Comparison of ENCODE assay signal across 9 mouse cellular contexts in genomic region chr13:112330919-112331681, GRCm38 (mm10). TPM values are rescaled to one million over a fixed set of nuclear protein-coding genes. Genes with fewer than 3 reads are reported as not detected.
DNase-seq lines count a peak whose midpoint lies in the region; ATAC-seq lines count a peak whose summit lies in the region.
"Had no signal": no experiment of that assay in that cellular context is flagged by ENCODE, and none has a peak within 500 bp of the region (broad histone marks: within the 10 kb centered on the region; RNA-seq: fewer than 3 reads in every experiment).

No protein-coding gene starts in this region.

- H3K36me3 ChIP-seq in embryonic facial prominence, embryonic 10.5 days (replicated peaks) = no peaks in the 10 kb centered on the region
- H3K36me3 ChIP-seq in hindbrain, embryonic 10.5 days = no peaks in the 10 kb centered on the region
- no peaks in the 10 kb centered on the region for H3K36me3 ChIP-seq in limb, embryonic 15.5 days

- H3K9ac ChIP-seq in limb, embryonic 15.5 days = no peak overlapping the region

- peaks cover 24% of the 10 kb centered on the region for H3K4me1 ChIP-seq in embryonic facial prominence, embryonic 10.5 days
- peaks cover 20% of the 10 kb centered on the region for H3K4me1 ChIP-seq in hindbrain, embryonic 10.5 days (replicated peaks)
- peaks cover 46% of the 10 kb centered on the region for H3K4me1 ChIP-seq in limb, embryonic 15.5 days

- peak; percentile 39 for DNase-seq in kidney, adult 11 months
- no peak for DNase-seq in kidney, postnatal 25 days
- DNase-seq in embryonic facial prominence, embryonic 10.5 days (ENCODE audit: low spot score) = peak; percentile 36
- peak; percentile 31 for DNase-seq in hindbrain, embryonic 10.5 days (ENCODE audit: low spot score)
- DNase-seq in Muller cell, postnatal 12 days (ENCODE audit: inconsistent ontology term) = no peak
- DNase-seq in cerebellum, postnatal 10 days = no peak

- no peaks in the 10 kb centered on the region for H3K27me3 ChIP-seq in embryonic facial prominence, embryonic 10.5 days (replicated peaks; ENCODE audit: low read depth, poor library complexity, severe bottlenecking)
- no peaks in the 10 kb centered on the region for H3K27me3 ChIP-seq in hindbrain, embryonic 10.5 days (ENCODE audit: insufficient read depth, poor library complexity, severe bottlenecking)
- H3K27me3 ChIP-seq in limb, embryonic 15.5 days = no peaks in the 10 kb centered on the region

- no peak overlapping the region for H3K4me2 ChIP-seq in limb, embryonic 15.5 days

- H3K27ac ChIP-seq in embryonic facial prominence, embryonic 10.5 days (replicated peaks) = peak overlapping the region; percentile 66
- H3K27ac ChIP-seq in hindbrain, embryonic 10.5 days = peak overlapping the region; percentile 73
- peak overlapping the region; percentile 83 for H3K27ac ChIP-seq in limb, embryonic 15.5 days

- H3K4me3 ChIP-seq in embryonic facial prominence, embryonic 10.5 days = no peak overlapping the region; the same call in 1 of the 2 replicates
- H3K4me3 ChIP-seq in hindbrain, embryonic 10.5 days = no peak overlapping the region
- no peak overlapping the region for H3K4me3 ChIP-seq in limb, embryonic 15.5 days
- H3K4me3 ChIP-seq: myocyte had no signal

- no peaks in the 10 kb centered on the region for H3K9me3 ChIP-seq in embryonic facial prominence, embryonic 10.5 days
- no peaks in the 10 kb centered on the region for H3K9me3 ChIP-seq in hindbrain, embryonic 10.5 days
- no peaks in the 10 kb centered on the region for H3K9me3 ChIP-seq in limb, embryonic 15.5 days

- 51% methylated on average over 8 of the region's 8 CpGs for WGBS in embryonic facial prominence, embryonic 10.5 days
- WGBS in hindbrain, embryonic 10.5 days = 48% methylated on average over 8 of the region's 8 CpGs
- WGBS in limb, embryonic 15.5 days = 28% methylated on average over 8 of the region's 8 CpGs

- peak; percentile 85 for ATAC-seq in limb, embryonic 15.5 days (ENCODE audit: insufficient number of reproducible peaks, low FRiP score, low TSS enrichment, low read depth)
- no peak for ATAC-seq in erythroid progenitor cell, adult 5-6 weeks (replicated peaks; ENCODE audit: low FRiP score, poor library complexity, severe bottlenecking)

RNA-seq across cellular contexts. Expression of gene Ankrd55, which starts 42.8 kb away (rescaled TPM):
- polyA plus RNA-seq in embryonic facial prominence, embryonic 10.5 days (2016; fragmentation: Nextera tagmentation; extraction: Ambion mirVana) = 0.33 and 0.49 TPM in 2 replicates
- 0.68 and 1.9 TPM in 2 replicates for polyA plus RNA-seq in hindbrain, embryonic 10.5 days (2016; fragmentation: Nextera tagmentation; extraction: Ambion mirVana)
- 0.89 and 1.00 TPM in 2 replicates for polyA plus RNA-seq in limb, embryonic 15.5 days (2015; fragmentation: Nextera tagmentation; extraction: Ambion mirVana)
- total RNA-seq in erythroid progenitor cell, adult 5-6 weeks (2015; ENCODE audit: low replicate concordance) = not detected in 2 replicates
- total RNA-seq in erythroid progenitor cell, adult 5-6 weeks (2017; ENCODE audit: low replicate concordance) = not detected in 2 replicates

Comparison
In these comparisons a context has a peak if more than half of its experiments do, and no peak if none do; other contexts are left out.
1. DNase-seq: peak in kidney, adult 11 months (single experiment), embryonic facial prominence, embryonic 10.5 days (single experiment) and hindbrain, embryonic 10.5 days (single experiment); none in kidney, postnatal 25 days (0 of 2), Muller cell, postnatal 12 days (single experiment) and cerebellum, postnatal 10 days (0 of 2).
2. Peak in every context shown above with its lines, with median percentiles within 50 percentile points of each other: H3K27ac ChIP-seq.